Mouse (Mus musculus): ENCODE data around the gene Elfn2.

Elfn2 gene

DNA sequence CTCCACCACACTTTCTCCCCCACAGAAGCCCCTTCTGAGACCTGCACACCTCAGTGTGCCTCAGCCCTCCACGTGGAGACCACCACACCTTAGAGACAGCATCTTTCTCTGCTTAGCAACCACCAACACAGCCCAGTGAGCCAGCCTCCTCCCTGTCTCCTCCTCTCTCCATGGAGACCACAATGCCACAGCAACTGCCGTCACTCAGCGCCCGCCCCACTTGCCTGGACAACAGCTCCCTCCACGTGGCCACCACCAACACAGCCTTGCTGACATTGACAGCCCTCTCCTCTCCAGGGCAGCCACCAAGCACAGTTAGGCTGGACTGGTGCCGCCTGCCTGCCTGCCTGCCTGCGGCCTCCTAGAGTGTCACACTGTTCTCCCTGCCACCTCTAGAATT lies 8.8 kb downstream of the Elfn2 start:
- TF ChIP-seq GATA4 (IDR thresholded peaks at IDR 0.05; ENCODE audit: insufficient replicate concordance, low read length), result no peak

DNA sequence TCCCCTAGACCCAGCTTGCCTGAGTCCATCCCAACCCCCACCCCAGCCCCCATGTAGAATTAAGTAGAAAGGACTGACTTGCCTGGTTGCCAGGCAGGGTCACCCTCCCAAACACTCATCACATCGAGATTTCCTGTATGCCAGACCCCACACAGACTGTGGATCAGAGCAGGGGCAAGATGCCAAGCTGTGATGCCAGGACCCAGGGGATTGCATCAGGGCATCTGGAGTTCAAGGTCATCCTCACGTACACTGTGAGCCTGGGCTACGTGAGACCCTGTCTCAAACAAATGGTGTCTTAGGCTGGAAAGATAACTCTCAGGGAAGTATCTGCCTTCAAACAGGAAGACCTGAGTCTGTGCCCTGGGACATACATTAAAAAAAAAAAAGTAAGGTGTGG lies 11.9 kb downstream of the Elfn2 start:
- no peak for TF ChIP-seq GATA4 (IDR thresholded peaks at IDR 0.05; ENCODE audit: insufficient replicate concordance, low read length)

DNA sequence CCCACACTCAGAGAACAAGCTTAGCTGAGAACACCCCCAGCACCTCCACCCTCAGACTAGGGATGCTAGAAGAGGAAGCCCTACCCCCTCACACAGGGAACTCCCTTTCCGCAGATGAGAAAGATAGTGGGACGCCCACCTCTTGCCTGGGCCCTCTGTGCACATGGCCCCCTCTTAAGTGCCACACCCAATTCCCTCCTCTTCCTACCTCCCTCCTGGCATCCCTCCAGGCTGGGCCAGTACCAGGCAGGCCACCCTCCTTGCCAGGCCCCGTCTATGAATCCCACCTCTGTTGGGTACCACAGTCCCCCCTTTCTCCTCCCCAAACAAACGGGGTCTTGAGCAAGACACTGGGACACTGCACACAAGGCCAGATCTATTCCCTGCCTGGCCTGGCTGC lies 13.7 kb downstream of the Elfn2 start:
- TF ChIP-seq GATA4 (IDR thresholded peaks at IDR 0.05; ENCODE audit: insufficient replicate concordance, low read length), result no peak

DNA sequence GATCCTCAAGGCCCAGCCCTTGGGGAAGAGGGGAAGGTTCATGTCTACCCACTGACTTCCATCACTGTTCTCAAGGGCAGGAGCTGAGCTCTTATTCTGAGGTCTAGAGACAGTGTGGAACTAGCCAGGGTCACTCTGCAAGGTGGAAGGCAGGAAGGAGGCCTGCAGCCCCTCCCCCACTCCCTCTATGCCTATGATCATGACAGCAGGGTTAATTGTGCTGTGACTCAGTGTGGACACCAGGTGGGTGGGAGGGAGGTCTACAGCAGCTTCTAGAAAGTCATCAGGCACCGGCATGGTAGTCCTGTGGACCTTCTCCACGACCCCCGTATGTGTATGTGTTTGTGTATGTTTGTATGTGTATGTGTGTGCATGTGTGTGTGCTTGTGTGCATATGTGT lies 14.6 kb downstream of the Elfn2 start:
- no peak for TF ChIP-seq GATA4 (IDR thresholded peaks at IDR 0.05; ENCODE audit: insufficient replicate concordance, low read length)

DNA sequence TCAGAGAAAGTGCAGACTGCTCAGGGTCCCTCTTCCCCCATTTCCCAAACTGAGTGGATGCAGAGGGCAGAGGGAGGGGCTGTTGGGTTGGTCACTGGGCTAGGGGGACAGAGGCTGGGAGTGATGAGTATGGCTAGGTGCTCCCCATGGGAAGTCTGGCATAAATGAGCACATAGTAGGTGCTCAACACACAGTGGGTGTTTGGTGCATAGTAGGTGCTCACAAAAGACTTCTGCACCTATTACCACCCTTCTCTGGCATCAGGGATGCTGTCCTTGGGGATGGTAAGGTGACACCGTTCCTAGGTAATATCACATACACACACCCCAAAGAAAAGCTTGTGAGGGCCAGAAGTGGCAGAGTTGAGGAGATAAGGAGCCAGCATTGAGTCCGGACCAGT lies 18.2 kb downstream of the Elfn2 start:
- no peak for TF ChIP-seq GATA4 (IDR thresholded peaks at IDR 0.05; ENCODE audit: insufficient replicate concordance, low read length)

DNA sequence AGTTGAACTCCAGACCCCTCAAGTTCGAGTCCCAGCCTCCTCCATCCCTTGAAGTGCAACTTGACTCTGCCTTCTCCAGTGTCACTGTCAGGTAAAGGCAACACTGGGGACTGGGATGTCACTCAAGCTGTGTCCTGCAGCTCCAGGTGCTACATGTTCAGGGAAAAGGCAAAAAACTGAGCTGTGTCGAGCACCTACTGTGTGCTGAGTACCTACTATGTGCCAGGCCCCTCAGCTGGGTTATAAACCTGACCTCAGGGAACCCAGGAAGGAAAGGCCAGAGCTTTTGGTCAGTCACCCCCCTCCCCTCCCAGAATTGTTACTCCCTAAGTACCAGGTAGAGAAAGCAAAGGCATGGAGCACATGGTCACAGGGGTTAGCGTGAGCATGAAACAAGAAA lies 19.1 kb downstream of the Elfn2 start:
- TF ChIP-seq GATA4 (IDR thresholded peaks at IDR 0.05; ENCODE audit: insufficient replicate concordance, low read length), result no peak

DNA sequence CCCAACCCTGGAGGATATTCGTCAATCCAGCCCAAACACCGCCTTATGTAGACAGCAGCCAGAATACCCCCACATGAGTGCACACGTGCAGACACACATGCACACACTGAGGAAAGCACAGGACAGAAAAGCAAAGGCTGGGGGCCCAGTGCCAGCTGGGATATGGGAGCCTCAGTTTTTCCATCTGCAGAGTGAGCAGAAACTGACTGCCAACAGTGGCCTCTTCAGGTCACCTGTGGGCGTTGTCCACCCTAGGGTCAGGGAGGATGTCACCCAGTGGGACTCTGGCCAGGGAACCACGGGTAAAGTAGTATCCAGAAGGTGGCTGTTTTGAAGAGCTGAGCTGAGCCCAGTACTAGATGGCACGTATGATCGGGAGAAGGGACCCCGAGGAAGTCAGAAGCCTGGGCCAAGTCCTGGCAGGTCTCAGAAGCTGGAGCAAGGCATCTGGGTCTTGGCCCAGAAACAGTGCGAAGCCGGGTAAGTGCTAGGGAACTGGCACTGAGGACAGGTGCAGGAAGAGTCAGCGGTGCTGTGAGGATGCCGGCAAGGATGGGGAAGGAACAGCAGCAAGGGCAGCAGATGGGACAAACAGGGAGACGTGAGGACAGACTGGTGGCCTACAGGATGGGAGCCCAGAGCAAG lies 20.0 kb downstream of the Elfn2 start:
- no peak for TF ChIP-seq GATA4 (IDR thresholded peaks at IDR 0.05; ENCODE audit: insufficient replicate concordance, low read length)

DNA sequence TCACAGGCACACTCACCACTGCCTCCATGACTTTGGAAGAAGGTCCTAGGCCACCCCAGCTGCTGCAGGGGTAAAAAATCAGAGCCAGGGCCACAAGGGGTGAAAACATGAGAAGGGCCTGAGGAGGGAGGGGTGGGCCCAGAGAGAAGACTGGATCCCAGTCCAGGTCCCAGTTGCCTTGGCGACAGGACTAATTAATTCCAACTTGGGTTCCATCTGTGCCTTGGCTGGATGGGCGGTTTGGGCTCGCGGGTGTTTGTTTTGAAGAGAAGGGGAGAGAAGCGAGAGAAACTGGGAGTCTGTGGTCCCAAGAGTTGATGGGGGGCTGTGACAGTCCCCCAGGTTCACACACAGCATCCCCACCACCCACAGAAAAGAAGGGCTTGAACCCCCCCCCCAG lies 20.5 kb downstream of the Elfn2 start:
- TF ChIP-seq GATA4 (IDR thresholded peaks at IDR 0.05; ENCODE audit: insufficient replicate concordance, low read length), result no peak

DNA sequence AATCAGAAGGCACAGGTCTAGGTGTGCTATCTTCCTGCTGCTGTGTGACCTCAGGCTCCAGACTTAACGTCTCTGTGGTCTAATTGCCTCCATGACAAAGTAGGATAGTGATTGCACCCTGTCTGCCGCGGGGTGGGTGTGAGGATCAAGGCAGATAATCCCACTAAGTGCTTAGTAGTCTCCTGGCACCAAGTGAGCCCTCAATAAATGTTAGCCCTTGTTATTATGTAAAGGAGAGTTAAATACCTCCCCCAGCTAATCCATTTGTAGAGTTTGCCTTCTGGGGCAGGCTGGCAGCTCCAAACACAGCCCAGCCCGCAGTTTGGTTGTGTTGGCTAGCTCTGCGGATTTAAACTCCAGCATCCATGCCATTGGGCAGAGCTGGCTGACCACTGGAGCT lies 22.8 kb downstream of the Elfn2 start:
- TF ChIP-seq GATA4 (IDR thresholded peaks at IDR 0.05; ENCODE audit: insufficient replicate concordance, low read length), result no peak

DNA sequence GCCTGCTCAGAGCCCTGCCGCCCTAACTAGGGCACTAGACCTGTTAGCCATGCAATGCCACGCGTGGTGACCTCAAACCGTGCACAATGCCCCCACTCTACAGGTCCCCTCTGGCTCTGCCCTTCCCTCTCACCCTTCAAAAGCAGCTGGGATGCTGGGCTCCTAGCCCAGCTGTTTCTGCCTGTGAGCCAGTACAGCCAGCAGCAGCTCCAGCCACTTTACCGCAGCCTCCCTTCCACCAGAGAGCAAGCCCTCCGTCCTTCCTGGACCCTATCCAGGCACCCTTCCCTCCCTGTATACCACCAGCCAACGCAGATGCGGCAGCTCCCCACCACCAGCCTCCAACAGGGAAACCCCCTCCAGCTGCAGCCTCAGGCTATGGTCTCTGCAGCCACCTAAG lies 26.1 kb downstream of the Elfn2 start:
- TF ChIP-seq GATA4 (IDR thresholded peaks at IDR 0.05; ENCODE audit: insufficient replicate concordance, low read length), result no peak

DNA sequence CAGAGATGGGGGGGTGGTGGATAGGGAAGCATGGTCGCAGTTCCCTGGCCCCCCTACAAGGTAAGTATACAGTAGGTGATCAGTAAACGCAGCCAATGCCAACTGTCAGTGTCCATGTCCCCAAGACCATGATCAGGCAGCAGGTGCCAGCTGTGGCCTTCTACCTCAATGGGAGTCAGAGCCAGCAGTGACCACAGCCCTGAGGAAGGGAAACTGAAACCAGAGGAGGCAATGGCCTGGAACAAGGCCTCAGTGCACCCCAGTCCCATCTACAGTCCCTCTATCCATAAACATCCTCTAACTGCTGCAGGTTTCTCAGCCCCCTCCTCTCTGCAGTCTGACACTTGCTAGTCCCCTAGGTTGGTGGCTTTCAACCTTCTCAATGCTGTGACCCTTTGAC lies 27.9 kb downstream of the Elfn2 start:
- TF ChIP-seq GATA4 (IDR thresholded peaks at IDR 0.05; ENCODE audit: insufficient replicate concordance, low read length), result no peak

DNA sequence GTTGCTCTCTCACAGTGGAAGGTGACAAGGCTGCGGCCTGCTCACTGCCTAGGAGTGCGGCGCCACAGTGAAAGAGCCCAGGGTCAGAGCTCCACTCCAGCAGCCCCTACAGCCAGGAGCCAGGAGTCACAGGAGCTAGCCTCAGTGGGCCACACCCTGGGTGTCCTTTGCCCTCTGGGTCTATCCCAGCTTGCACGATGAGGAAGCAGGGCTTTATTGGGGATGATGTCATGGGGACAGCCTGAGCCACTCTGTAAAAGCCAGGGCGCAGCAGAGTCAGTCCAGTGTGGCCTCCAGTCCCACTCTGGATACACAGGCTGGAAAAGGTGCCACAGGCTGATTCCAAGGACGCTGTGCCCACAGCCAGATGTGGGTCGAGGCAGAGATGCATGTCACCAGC lies 31.7 kb downstream of the Elfn2 start:
- no peak for TF ChIP-seq GATA4 (IDR thresholded peaks at IDR 0.05; ENCODE audit: insufficient replicate concordance, low read length)

DNA sequence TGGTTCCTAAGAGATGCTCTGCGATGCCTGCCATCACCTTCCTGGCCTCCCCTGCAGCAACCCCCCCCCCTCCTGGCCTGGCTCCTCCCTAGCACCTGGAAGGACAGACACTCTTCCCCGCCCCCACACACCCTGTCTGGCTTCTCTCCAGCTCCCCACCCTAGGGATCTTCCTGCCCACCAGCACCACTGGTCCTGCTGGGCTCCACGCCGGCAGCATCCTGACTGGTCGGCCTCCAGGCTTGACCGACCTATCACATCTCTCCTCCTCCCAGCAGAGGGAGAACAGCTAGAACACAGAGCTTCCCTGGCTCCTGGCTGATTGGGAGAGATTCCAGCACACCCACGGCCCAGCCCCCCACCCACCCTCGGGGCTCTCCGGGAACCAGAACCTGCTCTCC lies 34.5 kb downstream of the Elfn2 start:
- no peak for TF ChIP-seq GATA4 (IDR thresholded peaks at IDR 0.05; ENCODE audit: insufficient replicate concordance, low read length)

DNA sequence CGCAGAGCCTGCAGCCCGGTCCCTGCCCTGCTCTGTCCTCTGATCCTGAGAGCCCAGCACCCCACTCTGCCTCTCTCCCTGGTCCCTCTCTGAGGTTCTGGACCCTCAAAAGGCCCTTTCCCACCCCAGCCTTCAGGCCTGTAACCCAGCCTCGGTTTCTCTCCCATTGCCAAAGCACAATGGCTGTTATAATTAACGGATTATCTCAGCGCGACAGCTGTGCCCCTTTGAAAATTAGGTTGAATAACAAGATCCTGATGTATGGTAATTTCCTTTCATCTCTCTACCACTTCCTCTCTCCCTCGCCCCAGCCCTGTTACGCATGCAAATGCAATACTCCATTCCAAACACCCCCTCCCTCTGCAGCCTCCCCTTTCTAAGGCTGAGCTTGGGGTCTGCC lies 35.1 kb downstream of the Elfn2 start:
- TF ChIP-seq GATA4 (IDR thresholded peaks at IDR 0.05; ENCODE audit: insufficient replicate concordance, low read length), result no peak

DNA sequence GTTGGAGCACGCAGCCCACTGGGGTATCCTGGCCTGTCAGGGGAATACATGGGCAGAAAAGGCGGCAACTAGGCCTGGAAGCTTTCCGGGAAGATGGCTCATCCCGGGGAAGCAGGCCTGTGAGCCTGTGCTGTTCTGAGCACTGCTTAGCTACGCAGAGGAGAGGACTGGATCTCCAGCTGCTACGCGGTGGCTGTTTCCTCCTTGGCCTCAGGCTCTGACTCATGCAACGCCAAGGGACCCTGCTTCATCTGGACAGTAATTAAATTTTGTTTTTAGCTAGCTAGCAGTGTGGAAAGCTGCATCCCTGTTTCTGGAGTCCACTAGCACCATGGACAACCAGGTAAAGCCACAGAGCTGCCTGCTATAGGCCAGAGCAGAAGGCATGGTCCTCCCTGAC lies 36.8 kb downstream of the Elfn2 start:
- TF ChIP-seq GATA4 (IDR thresholded peaks at IDR 0.05; ENCODE audit: insufficient replicate concordance, low read length), result no peak

DNA sequence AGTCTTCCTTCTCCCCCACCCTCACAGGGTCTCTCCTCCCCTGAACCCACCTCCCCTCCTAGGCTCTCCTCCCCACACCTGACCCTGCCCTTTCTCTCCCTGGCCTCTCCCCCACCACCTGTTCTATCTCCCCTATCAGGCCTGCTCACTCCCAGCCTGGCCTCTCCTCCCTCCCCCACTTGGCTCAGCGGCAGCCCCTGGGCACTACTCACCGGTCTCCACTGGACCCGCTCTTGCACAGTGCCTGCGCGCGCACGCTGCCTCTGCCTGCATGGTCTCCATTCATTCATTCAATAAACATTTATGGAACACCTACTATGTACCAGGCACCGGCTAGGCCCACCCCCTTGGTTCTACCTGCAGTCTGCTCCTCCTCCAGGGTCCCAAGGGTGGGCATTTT lies 37.3 kb downstream of the Elfn2 start:
- TF ChIP-seq GATA4 (IDR thresholded peaks at IDR 0.05; ENCODE audit: insufficient replicate concordance, low read length), result no peak

DNA sequence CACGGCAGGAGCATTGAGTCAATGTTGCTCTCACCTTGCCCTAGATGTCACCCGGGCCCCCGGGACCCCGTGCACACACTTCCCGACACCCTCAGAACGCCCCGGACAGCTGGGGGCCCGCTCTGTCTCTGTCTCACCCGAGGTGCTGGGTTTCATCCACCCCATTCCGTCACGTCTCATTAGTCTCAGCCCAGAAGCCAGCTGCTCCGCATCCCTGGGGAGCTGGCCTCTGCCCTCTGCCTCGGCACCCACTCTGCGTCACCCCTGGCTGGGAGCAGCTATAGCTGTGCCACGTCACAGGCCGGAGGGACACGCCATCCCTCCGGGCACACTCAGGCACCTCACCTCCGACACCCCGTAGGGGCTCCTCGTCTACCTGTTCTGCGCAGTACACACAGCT lies 38.3 kb downstream of the Elfn2 start:
- no peak for TF ChIP-seq GATA4 (IDR thresholded peaks at IDR 0.05; ENCODE audit: insufficient replicate concordance, low read length)

DNA sequence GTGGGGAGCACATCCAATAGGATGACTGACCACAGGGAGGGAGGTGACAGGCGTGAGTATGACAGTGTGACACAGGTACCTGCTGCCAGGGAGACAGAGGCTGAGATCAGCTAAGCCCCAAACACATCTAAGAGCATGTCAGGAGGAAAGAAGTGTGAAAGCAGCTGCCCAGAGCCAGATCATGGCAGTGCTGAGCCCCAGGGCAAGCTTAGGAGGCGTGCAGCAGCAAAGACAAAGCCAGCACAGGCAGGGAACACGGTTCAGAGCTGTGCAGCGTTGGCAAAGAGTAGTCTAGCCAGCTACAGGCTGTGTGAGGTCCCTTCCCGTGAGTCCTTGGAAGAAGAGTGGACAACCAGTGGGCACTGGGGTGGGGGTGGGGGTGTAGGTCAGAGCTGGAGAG lies 40.9 kb downstream of the Elfn2 start:
- TF ChIP-seq GATA4 (IDR thresholded peaks at IDR 0.05; ENCODE audit: insufficient replicate concordance, low read length), result no peak

All from liver, adult (tissue).